Comparison of ENCODE assay signal across 9 mouse cellular contexts in genomic region chr9:99729943-99730646, GRCm38 (mm10). TPM values are rescaled to one million over a fixed set of nuclear protein-coding genes. Genes with fewer than 3 reads are reported as not detected.
DNase-seq lines count a peak whose midpoint lies in the region; ATAC-seq lines count a peak whose summit lies in the region.
"Had no signal": no experiment of that assay in that cellular context is flagged by ENCODE, and none has a peak within 500 bp of the region (broad histone marks: within the 10 kb centered on the region; RNA-seq: fewer than 3 reads in every experiment).

No protein-coding gene starts in this region.

- H3K27ac ChIP-seq in hindbrain, embryonic 11.5 days (ENCODE audit: low read depth, low read length), result no peak overlapping the region

- H3K36me3 ChIP-seq in hindbrain, embryonic 11.5 days (ENCODE audit: control insufficient read depth, insufficient read depth, low read length), result no peaks in the 10 kb centered on the region

- ATAC-seq in hindbrain, embryonic 11.5 days (ENCODE audit: low FRiP score), result peak; percentile 57
- ATAC-seq in erythroblast, adult 5-6 weeks (replicated peaks; ENCODE audit: low FRiP score, poor library complexity, severe bottlenecking), result no peak

- H3K4me1 ChIP-seq in hindbrain, embryonic 11.5 days (replicated peaks; ENCODE audit: control insufficient read depth, insufficient read depth, low read length), result no peaks in the 10 kb centered on the region

- no peak overlapping the region for H3K4me2 ChIP-seq in hindbrain, embryonic 11.5 days (replicated peaks; ENCODE audit: low read depth, low read length)

- no peaks in the 10 kb centered on the region for H3K27me3 ChIP-seq in hindbrain, embryonic 11.5 days (ENCODE audit: control insufficient read depth, insufficient read depth, low read length)

- H3K9me3 ChIP-seq in hindbrain, embryonic 11.5 days (ENCODE audit: control insufficient read depth, low read length), result no peaks in the 10 kb centered on the region

- 39% methylated on average over 15 of the region's 15 CpGs for WGBS in hindbrain, embryonic 11.5 days

- DNase-seq in A20 (ENCODE audit: low read depth, low spot score) (peak; percentile 50), ZHBTc4 (ENCODE audit: low read depth, low spot score) (peak; percentile 93)
- DNase-seq in embryo, embryonic 11 days, result peak; percentile 88
- DNase-seq in hindbrain, embryonic 11.5 days (ENCODE audit: low spot score), result peak; percentile 86
- DNase-seq in layer of hippocampus, adult 9-10 months (ENCODE audit: low spot score), result peak; percentile 29
- peak; percentile 78 for DNase-seq in lung, postnatal 10 days
- DNase-seq in right cerebral cortex, postnatal 4 days, result peak; percentile 86

- no peak overlapping the region for H3K9ac ChIP-seq in hindbrain, embryonic 11.5 days (ENCODE audit: low read depth, low read length)

- H3K4me3 ChIP-seq in hindbrain, embryonic 11.5 days (ENCODE audit: low read depth, low read length), result no peak overlapping the region

RNA-seq across cellular contexts. Expression of gene Cldn18, which starts 13.0 kb away (rescaled TPM):
- polyA plus RNA-seq in hindbrain, embryonic 11.5 days (2014; fragmentation: Nextera tagmentation; extraction: Ambion mirVana), result not detected in 2 replicates
- not detected in 2 replicates for total RNA-seq in erythroblast, adult 5-6 weeks (2015; ENCODE audit: low replicate concordance)
- not detected in 2 replicates for total RNA-seq in erythroblast, adult 5-6 weeks (2017; ENCODE audit: low replicate concordance)
- polyA plus RNA-seq: gonadal fat pad, adult 2 months had no signal

Comparison
In these comparisons a context has a peak if more than half of its experiments do, and no peak if none do; other contexts are left out.
1. DNase-seq: peak in every context shown above with its lines; median percentile 93 in ZHBTc4; 88 in embryo, embryonic 11 days; 86 in hindbrain, embryonic 11.5 days; 86 in right cerebral cortex, postnatal 4 days; 78 in lung, postnatal 10 days; 50 in A20; 29 in layer of hippocampus, adult 9-10 months.